Mouse (Mus musculus) midbrain, embryonic 11.5 days (tissue): ENCODE data around the gene Syde1. TPM values are rescaled to one million over a fixed set of nuclear protein-coding genes. Genes with fewer than 3 reads are reported as not detected.

Experiments
- ATAC-seq: fragments of 200-750 bp; cut with Nextera tagmentation; 2 replicates; pipeline ENCODE4 v1.8.0; 2017; ENCODE audit warnings: moderate TSS enrichment, moderate library complexity; ENCODE audit not compliant: low FRiP score
- DNase-seq: peaks from one replicate; pipeline ENCODE4 v3.0.0; 2015; ENCODE audit warnings: low spot score; ENCODE audit errors: missing footprints
- H3K27ac ChIP-seq: fragments of 300-500 bp; sonication (generic); 2 replicates; pipeline ENCODE4 v1.5.1; 2014; ENCODE audit warnings: low read depth, low read length
- H3K27me3 ChIP-seq: fragments of 300-500 bp; sonication (generic); 2 replicates; pipeline ENCODE4 v1.6.1; 2014; ENCODE audit warnings: mild to moderate bottlenecking, low read length, moderate library complexity, mixed read lengths; ENCODE audit not compliant: control insufficient read depth, insufficient read depth
- H3K36me3 ChIP-seq: fragments of 300-500 bp; sonication (generic); 2 replicates; pipeline ENCODE4 v1.6.1; 2014; ENCODE audit warnings: mild to moderate bottlenecking, low read length, moderate library complexity, mixed read lengths; ENCODE audit not compliant: control insufficient read depth, insufficient read depth
- H3K4me1 ChIP-seq: fragments of 300-500 bp; sonication (generic); 2 replicates; pipeline ENCODE4 v1.6.1; 2014; ENCODE audit warnings: low read length; ENCODE audit not compliant: control insufficient read depth, insufficient read depth
- H3K4me2 ChIP-seq: fragments of 300-500 bp; sonication (generic); 2 replicates; pipeline ENCODE4 v1.6.1; 2014; ENCODE audit warnings: mild to moderate bottlenecking, moderate library complexity
- H3K4me3 ChIP-seq: fragments of 300-500 bp; sonication (generic); 2 replicates; pipeline ENCODE4 v1.5.1; 2014; ENCODE audit warnings: low read depth, low read length
- H3K9ac ChIP-seq: fragments of 300-500 bp; sonication (generic); 2 replicates; pipeline ENCODE4 v1.6.1; 2014; ENCODE audit warnings: low read length
- H3K9me3 ChIP-seq: fragments of 300-500 bp; sonication (generic); 2 replicates; pipeline ENCODE4 v1.6.1; 2016; ENCODE audit warnings: low read length; ENCODE audit not compliant: control insufficient read depth
- WGBS: fragments of 180-500 bp; shearing (Covaris S2); extraction: QIAGEN DNeasy Blood & Tissue Kit; methylation state at CpG from one replicate; pipeline ENCODE4 v1.1.7; 2014; 5-methylcytosine and 5-hydroxymethylcytosine counted together
- polyA plus RNA-seq: library from polyadenylated mRNA; unstranded; fragments of >200 nt; fragmentation: Nextera tagmentation; extraction: Ambion mirVana; gene quantifications from 2 replicates; pipeline ENCODE4 v1.2.1, GENCODE M21; 2014

Syde1 gene
- polyA plus RNA-seq, 1 experiment from 2014 or later, result 9.4 TPM

DNA sequence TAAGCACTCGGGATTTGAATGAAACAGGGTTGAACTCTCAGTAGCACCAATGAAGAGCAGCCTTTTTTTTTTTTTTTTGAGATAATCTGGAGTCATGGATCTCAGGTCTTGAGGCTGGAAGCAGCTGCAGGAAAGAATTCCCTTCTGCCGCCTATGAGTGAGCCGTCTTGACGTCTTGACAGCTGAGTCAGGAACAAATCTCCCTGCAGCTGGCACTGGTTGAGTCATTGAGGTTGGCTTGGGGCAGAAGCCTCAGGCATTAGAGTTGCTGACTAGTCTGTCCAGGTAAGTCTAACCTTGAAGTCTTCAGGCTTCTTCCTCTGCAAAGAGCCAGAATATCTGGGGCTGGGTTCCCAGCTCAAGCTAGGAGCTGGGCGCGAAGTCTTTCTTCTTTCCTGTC, 2.4 kb upstream of the Syde1 start:
- Histone ChIP-seq H3K36me3 (peaks cover 3% of the 10 kb centered on the region; the same call in 1 of the 2 replicates), H3K4me1 (peaks cover 10% of the 10 kb centered on the region; the same call in 1 of the 2 replicates), H3K9ac (no peak overlapping the region), H3K27me3 (no peaks in the 10 kb centered on the region), H3K4me2 (no peak overlapping the region), H3K27ac (no peak overlapping the region), H3K4me3 (no peak overlapping the region), H3K9me3 (no peaks in the 10 kb centered on the region)
- no peak for ATAC-seq
- peak; percentile 8 for DNase-seq
- 86% methylated on average over 6 of the region's 6 CpGs for WGBS

DNA sequence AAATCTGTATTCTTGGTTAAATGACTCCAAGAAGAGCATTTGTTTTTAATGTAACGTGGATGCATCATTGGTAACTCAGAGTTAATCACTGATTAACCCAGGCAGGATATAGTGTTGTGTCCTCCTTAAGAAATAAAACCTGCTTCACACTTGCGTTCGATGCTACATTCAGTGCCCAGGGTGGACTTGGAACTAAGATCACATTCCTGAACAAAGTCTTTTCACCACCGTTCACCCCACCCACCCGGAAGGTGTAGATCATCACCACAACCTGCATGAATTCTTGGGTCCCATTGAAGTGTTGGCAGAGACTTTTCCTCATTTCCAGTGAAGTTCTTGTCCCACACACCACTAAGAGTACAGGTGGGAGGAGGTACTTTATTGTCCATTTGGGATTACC, 2.0 kb upstream of the Syde1 start:
- 92% methylated on average over 5 of the region's 5 CpGs for WGBS
- Histone ChIP-seq H3K36me3 (peaks cover 3% of the 10 kb centered on the region), H3K4me3 (no peak overlapping the region), H3K9ac (no peak overlapping the region), H3K27me3 (no peaks in the 10 kb centered on the region), H3K27ac (no peak overlapping the region), H3K4me1 (peaks cover 10% of the 10 kb centered on the region; the same call in 1 of the 2 replicates), H3K9me3 (no peaks in the 10 kb centered on the region), H3K4me2 (no peak overlapping the region)
- no peak for ATAC-seq
- peak; percentile 56 for DNase-seq

- Histone ChIP-seq H3K4me1 (peaks cover 10% of the 10 kb centered on the region; the same call in 1 of the 2 replicates), H3K36me3 (peaks cover 3% of the 10 kb centered on the region), H3K4me2 (no peak overlapping the region), H3K4me3 (no peak overlapping the region), H3K27ac (no peak overlapping the region), H3K9me3 (no peaks in the 10 kb centered on the region), H3K27me3 (no peaks in the 10 kb centered on the region), H3K9ac (no peak overlapping the region)
- peak; percentile 79 for DNase-seq
- 91% methylated on average over 4 of the region's 4 CpGs for WGBS
- ATAC-seq, result no peak
Measured at GRCm38 (mm10) chr10:78592856-78593379, 1.2 kb upstream of the Syde1 start.

GRCm38 (mm10) chr10:78590744-78591143, 1.0 kb downstream of the Syde1 start:
- no peak for DNase-seq

DNA sequence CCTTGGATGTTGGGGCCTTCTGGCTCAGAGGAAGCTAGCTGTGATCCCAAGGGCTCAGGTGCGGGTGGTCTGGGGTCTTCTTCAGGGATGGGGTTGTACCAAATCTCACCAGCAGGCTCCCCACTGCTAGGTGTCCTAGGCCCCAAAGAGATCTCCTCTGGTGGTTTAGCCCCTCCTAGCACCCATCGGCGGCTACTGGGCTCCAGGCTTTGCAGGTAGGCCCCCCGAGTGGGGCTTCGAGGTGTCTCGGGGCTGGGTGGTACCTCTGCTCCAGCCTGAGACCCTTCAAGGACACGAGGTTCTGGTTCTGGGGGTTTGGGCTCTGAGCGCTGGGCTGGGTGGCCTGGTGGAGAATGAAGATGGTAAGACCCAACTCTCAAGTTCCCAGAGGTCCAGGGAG, 1.9 kb downstream of the Syde1 start:
- Histone ChIP-seq H3K9me3 (no peaks in the 10 kb centered on the region), H3K4me3 (no peak overlapping the region), H3K4me2 (no peak overlapping the region), H3K27ac (no peak overlapping the region), H3K27me3 (no peaks in the 10 kb centered on the region), H3K9ac (no peak overlapping the region), H3K36me3 (peaks cover 16% of the 10 kb centered on the region), H3K4me1 (peaks cover 10% of the 10 kb centered on the region; the same call in 1 of the 2 replicates)
- WGBS, result 92% methylated on average over 8 of the region's 8 CpGs
- DNase-seq (no peak), ATAC-seq (no peak)

More at GRCm38 (mm10) chr10:78590744-78591143, 1.0 kb downstream of the Syde1 start:
- 60% methylated on average over 9 of the region's 9 CpGs for WGBS
- peak overlapping the region; percentile 66 for H3K4me2 ChIP-seq
- H3K9ac ChIP-seq, result peak overlapping the region; percentile 80; the same call in 1 of the 2 replicates
- H3K27me3 ChIP-seq, result no peaks in the 10 kb centered on the region
- peak overlapping the region; percentile 49 for H3K4me3 ChIP-seq
- peaks cover 9% of the 10 kb centered on the region for H3K36me3 ChIP-seq
- H3K9me3 ChIP-seq, result no peaks in the 10 kb centered on the region
- ATAC-seq, result no peak; the same call in 1 of the 2 replicates
- H3K4me1 ChIP-seq, result peaks cover 10% of the 10 kb centered on the region; the same call in 1 of the 2 replicates
- no peak overlapping the region for H3K27ac ChIP-seq

DNA sequence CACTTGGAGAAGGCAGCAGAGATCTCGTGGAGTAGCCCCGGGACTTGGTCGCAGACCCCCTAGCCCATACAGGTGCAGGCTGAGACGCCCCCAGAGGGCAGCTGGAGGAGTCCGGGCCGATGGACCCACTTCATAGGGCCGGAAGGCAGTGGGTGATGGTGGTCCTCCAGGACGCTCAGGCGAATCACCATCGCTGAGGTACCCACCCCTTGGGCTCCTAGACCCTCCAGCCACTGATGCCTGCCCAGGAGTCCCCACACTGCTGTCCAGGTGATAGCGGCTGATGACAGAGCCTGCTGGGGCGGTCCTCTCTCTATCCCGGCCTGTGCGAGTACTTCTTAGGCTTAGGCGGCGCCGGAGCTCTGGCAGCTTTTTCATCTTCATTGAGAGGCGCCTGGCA, 2.5 kb downstream of the Syde1 start:
- 94% methylated on average over 18 of the region's 18 CpGs for WGBS
- Histone ChIP-seq H3K27ac (no peak overlapping the region), H3K36me3 (peaks cover 18% of the 10 kb centered on the region)

DNA sequence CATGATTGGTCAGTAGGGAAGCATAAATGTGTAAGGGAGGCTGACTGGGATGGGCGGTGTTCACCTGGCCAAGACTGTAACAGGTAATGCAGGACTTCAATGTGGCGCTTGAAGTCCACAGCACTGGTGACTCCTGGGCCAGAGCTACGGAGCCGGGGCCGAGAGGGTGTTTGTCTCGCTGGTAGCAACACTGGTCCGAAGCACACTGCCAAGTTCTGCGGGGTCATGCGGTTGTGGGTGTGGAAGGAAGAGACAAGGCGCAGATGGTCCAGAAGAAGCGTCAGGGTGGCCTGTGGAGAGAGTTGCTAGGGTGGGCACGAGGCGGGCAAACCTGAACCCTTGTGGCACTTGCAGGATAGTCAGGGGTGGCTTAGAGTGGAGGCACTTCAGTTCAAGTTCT, 5.7 kb downstream of the Syde1 start:
- WGBS, result 95% methylated on average over 13 of the region's 13 CpGs
- H3K4me3 ChIP-seq, result no peak overlapping the region
- H3K4me2 ChIP-seq, result no peak overlapping the region
- H3K9ac ChIP-seq, result no peak overlapping the region
- DNase-seq (no peak), ATAC-seq (no peak)
- H3K27me3 ChIP-seq, result no peaks in the 10 kb centered on the region
- peaks cover 18% of the 10 kb centered on the region for H3K36me3 ChIP-seq
- no peak overlapping the region for H3K27ac ChIP-seq
- peaks cover 4% of the 10 kb centered on the region; the same call in 1 of the 2 replicates for H3K4me1 ChIP-seq
- H3K9me3 ChIP-seq, result no peaks in the 10 kb centered on the region

More for the DNA sequence above, 2.5 kb downstream of the Syde1 start:
- H3K4me1 ChIP-seq, result peaks cover 10% of the 10 kb centered on the region; the same call in 1 of the 2 replicates
- no peak overlapping the region for H3K9ac ChIP-seq
- no peak overlapping the region for H3K4me3 ChIP-seq
- DNase-seq (no peak), ATAC-seq (no peak)
- H3K9me3 ChIP-seq, result no peaks in the 10 kb centered on the region
- no peak overlapping the region for H3K4me2 ChIP-seq
- H3K27me3 ChIP-seq, result no peaks in the 10 kb centered on the region

- Histone ChIP-seq H3K9ac (no peak overlapping the region), H3K36me3 (peaks cover 18% of the 10 kb centered on the region), H3K4me2 (no peak overlapping the region)
Measured at GRCm38 (mm10) chr10:78585606-78586005, 6.2 kb downstream of the Syde1 start.

GRCm38 (mm10) chr10:78584996-78585395, 6.8 kb downstream of the Syde1 start:
- H3K9ac ChIP-seq, result no peak overlapping the region
- H3K27ac ChIP-seq, result no peak overlapping the region
- H3K36me3 ChIP-seq, result peaks cover 18% of the 10 kb centered on the region
- DNase-seq (no peak), ATAC-seq (no peak)
- no peak overlapping the region for H3K4me2 ChIP-seq
- no peaks in the 10 kb centered on the region for H3K4me1 ChIP-seq
- H3K27me3 ChIP-seq, result no peaks in the 10 kb centered on the region
- 90% methylated on average over 1 of the region's 1 CpGs for WGBS
- no peaks in the 10 kb centered on the region for H3K9me3 ChIP-seq
- no peak overlapping the region for H3K4me3 ChIP-seq

More at GRCm38 (mm10) chr10:78585606-78586005, 6.2 kb downstream of the Syde1 start:
- Histone ChIP-seq H3K4me3 (no peak overlapping the region), H3K4me1 (peaks cover under 1% of the 10 kb centered on the region; the same call in 1 of the 2 replicates), H3K27me3 (no peaks in the 10 kb centered on the region), H3K9me3 (no peaks in the 10 kb centered on the region), H3K27ac (no peak overlapping the region)
- ATAC-seq, result no peak
- no peak for DNase-seq
- WGBS, result 87% methylated on average over 22 of the region's 22 CpGs
